Mouse (Mus musculus) kidney, adult 2 months (tissue): ENCODE measurements around the gene Plxdc2.

Experiments used
- CTCF ChIP-seq: fragments of 200-500 bp; conservative IDR thresholded peaks from 2 replicates; pipeline ENCODE4 v1.5.1; 2011; ENCODE audit warnings: low read depth, mild to moderate bottlenecking, control low read depth, low read length, moderate library complexity, mixed read lengths; ENCODE audit not compliant: insufficient read depth, insufficient read length
- POLR2A ChIP-seq: fragments of 200-500 bp; IDR thresholded peaks from one replicate; pipeline ENCODE4 v1.6.1; 2011; ENCODE audit warnings: low read depth, low read length, control low read depth

DNA sequence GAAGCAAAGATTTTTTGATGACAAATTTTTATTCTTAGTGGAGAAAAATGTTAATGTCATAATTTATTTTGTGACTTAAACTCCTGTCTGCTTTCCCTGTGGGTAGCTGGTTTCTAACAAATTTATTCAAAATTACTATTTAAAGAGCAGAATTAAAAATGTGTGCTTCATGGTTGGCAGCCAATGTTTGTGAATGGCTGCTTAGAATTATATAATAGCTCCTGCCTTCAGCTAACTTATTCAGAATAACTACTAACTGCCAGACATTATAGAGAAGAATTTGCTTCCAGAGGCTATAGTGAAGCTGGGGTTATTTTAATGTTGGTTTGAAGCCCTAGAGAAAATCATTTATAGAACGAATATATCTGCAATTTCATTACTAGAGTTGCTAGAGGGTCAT lies 30.1 kb downstream of the Plxdc2 start:
- no peak for TF ChIP-seq CTCF
- no peak for TF ChIP-seq POLR2A
